Mouse (Mus musculus) myocyte (in vitro differentiated cells): ENCODE measurements around the gene Sfxn2. TPM values are rescaled to one million over a fixed set of nuclear protein-coding genes. Genes with fewer than 3 reads are reported as not detected.

ENCODE experiments used
- H3K27me3 ChIP-seq: one replicate; pipeline ENCODE4 v1.6.1; 2011; ENCODE audit not compliant: control insufficient read depth, insufficient read depth, insufficient read length
- H3K36me3 ChIP-seq: one replicate; pipeline ENCODE4 v1.6.1; 2011; ENCODE audit not compliant: control insufficient read depth, insufficient read depth
- H3K4me2 ChIP-seq: one replicate; pipeline ENCODE4 v1.6.1; 2011; ENCODE audit warnings: low read depth, control low read depth
- H3K4me3 ChIP-seq: one replicate; pipeline ENCODE4 v1.5.1; 2011; ENCODE audit warnings: mild to moderate bottlenecking, control low read depth, moderate library complexity
- H3K79me2 ChIP-seq: one replicate; pipeline ENCODE4 v1.6.1; 2011; ENCODE audit not compliant: control insufficient read depth, insufficient read depth
- H3ac ChIP-seq: one replicate; pipeline ENCODE4 v1.6.1; 2011; ENCODE audit not compliant: control insufficient read depth, insufficient read length
- CEBPB ChIP-seq: IDR thresholded peaks from 2 replicates; pipeline ENCODE4 v1.6.1; 2011; ENCODE audit warnings: mild to moderate bottlenecking, moderate library complexity; ENCODE audit not compliant: poor library complexity, insufficient read depth, severe bottlenecking
- E2F4 ChIP-seq: IDR thresholded peaks from one replicate; pipeline ENCODE4 v1.6.1; 2011; ENCODE audit warnings: mild to moderate bottlenecking, control low read depth, moderate library complexity; ENCODE audit not compliant: insufficient read depth
- MAX ChIP-seq: IDR thresholded peaks from one replicate; pipeline ENCODE4 v1.6.1; 2011; ENCODE audit warnings: low read depth, mild to moderate bottlenecking, control low read depth
- MYOD1 ChIP-seq, 3 experiments: IDR thresholded peaks; one replicate each; pipeline ENCODE4 v1.6.1; 2011; ENCODE audit warnings: control low read depth in 2 of 3, low read depth in 2 of 3, mild to moderate bottlenecking in 2 of 3, moderate library complexity in 1 of 3; ENCODE audit not compliant: insufficient read length in 2 of 3, control insufficient read depth in 1 of 3
- MYOG ChIP-seq, 3 experiments: IDR thresholded peaks; one replicate each; pipeline ENCODE4 v1.6.1; 2011; ENCODE audit warnings: control low read depth in 2 of 3, low read depth in 2 of 3, mild to moderate bottlenecking in 2 of 3; ENCODE audit not compliant: insufficient read length in 2 of 3, control insufficient read depth in 1 of 3, insufficient read depth in 1 of 3
- POLR2A ChIP-seq: IDR thresholded peaks from one replicate; pipeline ENCODE4 v1.6.1; 2011; ENCODE audit warnings: low read depth, mild to moderate bottlenecking, control low read depth, moderate library complexity; ENCODE audit not compliant: insufficient read length
- POLR2AphosphoS2 ChIP-seq: IDR thresholded peaks from one replicate; pipeline ENCODE4 v1.6.1; 2011; ENCODE audit warnings: low read depth, control low read depth; ENCODE audit not compliant: insufficient read length
- REST ChIP-seq: IDR thresholded peaks from one replicate; pipeline ENCODE4 v1.6.1; 2011; ENCODE audit warnings: mild to moderate bottlenecking, control low read depth, moderate library complexity; ENCODE audit not compliant: insufficient read depth, insufficient read length
- SRF ChIP-seq: IDR thresholded peaks from one replicate; pipeline ENCODE4 v1.6.1; 2011; ENCODE audit warnings: low read depth; ENCODE audit not compliant: control insufficient read depth, insufficient read length
- TCF12 ChIP-seq: IDR thresholded peaks from one replicate; pipeline ENCODE4 v1.6.1; 2011; ENCODE audit warnings: mild to moderate bottlenecking, control low read depth; ENCODE audit not compliant: poor library complexity, insufficient read depth, severe bottlenecking
- TCF3 ChIP-seq: IDR thresholded peaks from one replicate; pipeline ENCODE4 v1.6.1; 2011; ENCODE audit warnings: low read depth, control low read depth; ENCODE audit not compliant: insufficient read length
- USF1 ChIP-seq: IDR thresholded peaks from one replicate; pipeline ENCODE4 v1.6.1; 2011; ENCODE audit warnings: low read depth, mild to moderate bottlenecking, control low read depth, moderate library complexity
- polyA plus RNA-seq: library from polyadenylated mRNA; unstranded; fragments of >200 nt; fragmentation: generic; extraction: Trizol; gene quantifications from one replicate; pipeline ENCODE4 v1.2.1, GENCODE M21; 2012; ENCODE audit warnings: missing spikeins

The Sfxn2 gene
- polyA plus RNA-seq, 1 experiment = 0.62 TPM

DNA sequence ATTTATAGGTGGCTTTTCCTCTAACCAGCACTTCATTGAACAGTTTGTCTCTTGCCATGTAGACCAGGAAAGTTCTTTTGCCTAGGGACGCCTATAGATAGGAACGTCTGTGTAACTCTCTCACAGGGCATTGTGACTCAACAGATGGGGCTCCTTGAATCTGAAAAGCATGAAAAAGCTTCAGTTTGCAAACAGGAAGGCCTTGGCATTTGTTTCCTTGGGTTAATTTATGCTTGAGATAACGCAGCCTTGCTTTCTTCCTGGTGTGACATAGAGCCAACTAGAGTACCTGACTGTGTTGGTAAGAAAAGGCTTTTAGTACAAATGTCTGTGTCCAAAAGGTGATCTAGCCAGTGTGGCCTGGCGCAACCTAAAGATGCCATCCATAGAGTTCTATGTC, 29.2 kb downstream of the Sfxn2 start:
- Histone ChIP-seq H3K4me2 (no peak overlapping the region), H3K27me3 (no peaks in the 10 kb centered on the region), H3ac (no peak overlapping the region), H3K4me3 (no peak overlapping the region), H3K79me2 (peaks cover 56% of the 10 kb centered on the region), H3K36me3 (peaks cover 3% of the 10 kb centered on the region)
- TF ChIP-seq SRF = no peak
- TF ChIP-seq MAX = no peak
- no peak for TF ChIP-seq MYOG (IDR thresholded peaks at IDR 0.05; ENCODE audit: control insufficient read depth in 1 of 3, insufficient read depth in 1 of 3, insufficient read length in 2 of 3, low read depth in 2 of 3)
- TF ChIP-seq POLR2AphosphoS2 = no peak
- no peak for TF ChIP-seq TCF12
- no peak for TF ChIP-seq MYOD1 (IDR thresholded peaks at IDR 0.05; ENCODE audit: control insufficient read depth in 1 of 3, insufficient read length in 2 of 3, low read depth in 2 of 3)
- no peak for TF ChIP-seq CEBPB
- no peak for TF ChIP-seq USF1
- TF ChIP-seq REST = no peak
- no peak for TF ChIP-seq TCF3
- TF ChIP-seq POLR2A = no peak
- TF ChIP-seq E2F4 = no peak

DNA sequence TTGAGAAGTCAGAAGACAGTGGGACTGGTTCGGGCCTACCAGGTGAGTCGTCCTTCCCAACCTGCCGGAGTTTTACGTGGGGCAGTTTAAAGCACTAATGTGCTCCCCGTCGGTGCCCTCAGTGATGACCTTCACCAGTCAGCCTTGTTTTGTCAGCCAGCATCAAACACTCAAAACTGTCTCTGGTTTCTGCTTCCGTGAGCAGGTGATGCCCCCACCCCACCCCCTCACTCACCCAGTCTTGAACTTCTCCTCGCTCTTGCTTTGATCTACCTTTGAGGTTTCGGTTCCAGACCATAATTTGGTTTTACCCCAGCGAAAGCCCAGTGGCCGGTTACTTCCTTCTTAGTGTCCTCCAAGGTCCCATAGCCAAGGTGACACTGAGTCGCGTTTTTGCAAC, 33.6 kb downstream of the Sfxn2 start:
- no peak overlapping the region for H3K4me3 ChIP-seq
- H3K79me2 ChIP-seq = peaks cover 38% of the 10 kb centered on the region
- H3K27me3 ChIP-seq = no peaks in the 10 kb centered on the region
- H3K36me3 ChIP-seq = peaks cover 3% of the 10 kb centered on the region
- H3K4me2 ChIP-seq = no peak overlapping the region
- TF ChIP-seq MYOD1 (IDR thresholded peaks at IDR 0.05; ENCODE audit: control insufficient read depth in 1 of 3, insufficient read length in 2 of 3, low read depth in 2 of 3) = no peak
- H3ac ChIP-seq = no peak overlapping the region

DNA sequence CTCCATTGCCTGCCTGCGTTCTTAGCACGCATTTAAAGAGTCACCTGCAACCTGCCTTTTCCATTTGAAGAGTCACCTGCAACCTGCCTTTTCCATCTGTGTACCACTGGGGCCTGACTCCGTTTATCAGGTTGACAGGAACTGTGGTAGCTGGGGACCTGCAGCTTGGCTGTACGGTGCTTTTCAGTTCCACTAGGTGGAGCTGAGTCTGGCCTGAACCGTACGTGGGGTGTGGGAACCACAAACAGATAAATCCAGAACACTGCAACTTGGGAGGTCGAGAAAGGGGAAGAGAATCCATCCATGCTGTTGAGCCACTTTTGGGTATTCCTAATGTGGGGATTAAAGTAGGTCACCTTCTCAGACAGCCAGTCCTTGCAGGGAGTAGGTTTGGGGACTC, 34.3 kb downstream of the Sfxn2 start:
- H3K4me3 ChIP-seq = no peak overlapping the region
- no peak overlapping the region for H3ac ChIP-seq
- H3K4me2 ChIP-seq = peak overlapping the region; percentile 27
- TF ChIP-seq SRF (no peak), MYOG (IDR thresholded peaks at IDR 0.05; ENCODE audit: control insufficient read depth in 1 of 3, insufficient read depth in 1 of 3, insufficient read length in 2 of 3, low read depth in 2 of 3) (no peak), POLR2AphosphoS2 (no peak), MAX (no peak), TCF12 (no peak), USF1 (no peak), E2F4 (no peak), TCF3 (no peak), REST (no peak), MYOD1 (IDR thresholded peaks at IDR 0.05; ENCODE audit: control insufficient read depth in 1 of 3, insufficient read length in 2 of 3, low read depth in 2 of 3) (no peak), POLR2A (no peak), CEBPB (no peak)
- H3K27me3 ChIP-seq = no peaks in the 10 kb centered on the region
- peaks cover 31% of the 10 kb centered on the region for H3K79me2 ChIP-seq
- peaks cover 3% of the 10 kb centered on the region for H3K36me3 ChIP-seq

DNA sequence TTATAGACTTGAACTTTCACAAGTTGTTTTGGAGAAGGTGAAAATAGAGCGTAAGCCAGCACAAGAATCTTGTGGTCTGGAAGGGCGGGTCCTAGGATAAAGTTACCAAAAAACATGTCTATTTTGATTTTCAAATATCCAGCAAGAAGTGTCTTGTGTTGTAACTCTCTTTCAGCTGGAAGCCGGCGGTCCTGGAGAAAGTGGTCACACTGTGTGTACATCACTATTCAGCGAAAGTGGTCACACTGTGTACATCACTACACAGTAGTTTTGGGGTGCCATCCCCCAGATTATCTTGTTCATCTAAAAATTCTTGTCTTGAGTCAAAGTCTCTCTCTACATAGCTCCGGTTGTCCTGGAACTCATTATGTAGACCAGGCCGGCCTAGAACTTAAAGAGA, 35.0 kb downstream of the Sfxn2 start:
- Histone ChIP-seq H3ac (no peak overlapping the region), H3K79me2 (peaks cover 27% of the 10 kb centered on the region), H3K27me3 (no peaks in the 10 kb centered on the region), H3K36me3 (peaks cover 3% of the 10 kb centered on the region), H3K4me2 (no peak overlapping the region), H3K4me3 (no peak overlapping the region)
- TF ChIP-seq MYOG (IDR thresholded peaks at IDR 0.05; ENCODE audit: control insufficient read depth in 1 of 3, insufficient read depth in 1 of 3, insufficient read length in 2 of 3, low read depth in 2 of 3) (no peak), POLR2AphosphoS2 (no peak), CEBPB (no peak), POLR2A (no peak), SRF (no peak), MYOD1 (IDR thresholded peaks at IDR 0.05; ENCODE audit: control insufficient read depth in 1 of 3, insufficient read length in 2 of 3, low read depth in 2 of 3) (no peak), USF1 (no peak), TCF12 (no peak), TCF3 (no peak), MAX (no peak), REST (no peak), E2F4 (no peak)

DNA sequence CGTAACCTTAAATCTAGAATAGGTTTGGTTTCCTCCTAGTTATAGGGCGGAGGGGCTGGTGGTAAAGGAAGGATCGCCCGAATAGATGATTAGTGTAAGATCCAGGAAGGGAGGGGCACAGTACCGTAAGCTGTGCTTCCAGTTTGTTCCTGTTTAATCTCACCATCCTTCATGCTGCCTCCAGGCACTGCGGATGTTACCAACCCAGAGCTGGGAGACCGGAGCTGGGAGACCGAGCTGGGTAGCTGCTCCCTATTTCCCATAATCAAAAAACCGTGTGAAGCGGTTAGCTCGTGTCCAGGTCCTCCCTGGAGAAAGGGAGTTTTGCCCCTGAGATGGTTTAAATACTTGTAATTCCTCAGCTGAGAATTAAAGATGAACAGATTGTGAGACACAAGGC, 43.2 kb downstream of the Sfxn2 start:
- Histone ChIP-seq H3K36me3 (no peaks in the 10 kb centered on the region), H3K27me3 (no peaks in the 10 kb centered on the region), H3ac (no peak overlapping the region), H3K79me2 (peaks cover 20% of the 10 kb centered on the region), H3K4me2 (no peak overlapping the region), H3K4me3 (no peak overlapping the region)
- TF ChIP-seq MYOD1 (IDR thresholded peaks at IDR 0.05; ENCODE audit: control insufficient read depth in 1 of 3, insufficient read length in 2 of 3, low read depth in 2 of 3) (no peak), REST (no peak), MYOG (IDR thresholded peaks at IDR 0.05; ENCODE audit: control insufficient read depth in 1 of 3, insufficient read depth in 1 of 3, insufficient read length in 2 of 3, low read depth in 2 of 3) (no peak), TCF12 (no peak), E2F4 (no peak), MAX (no peak), CEBPB (no peak), SRF (no peak), POLR2A (no peak), POLR2AphosphoS2 (no peak), TCF3 (no peak)
